Mouse (Mus musculus): ENCODE results near the gene Adgrf3.

DNA sequence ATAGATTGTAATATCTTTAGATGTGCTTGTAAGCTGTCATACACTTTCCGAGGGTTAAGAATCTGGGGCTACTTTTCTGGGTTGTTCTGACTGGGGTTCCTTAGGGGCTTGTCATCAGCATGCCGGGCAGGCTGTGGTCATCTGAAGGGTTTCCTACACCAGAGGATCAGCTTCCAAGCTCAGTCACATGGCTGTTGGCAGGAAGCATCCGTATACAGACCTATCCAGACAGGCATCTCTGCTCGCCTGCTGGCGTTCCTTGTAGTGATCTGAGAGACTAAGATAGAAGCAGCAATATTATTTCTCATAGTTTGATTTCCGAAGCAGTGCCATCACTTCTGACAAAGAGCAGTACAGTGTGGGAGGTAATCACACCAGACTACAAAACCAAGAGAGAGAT lies 45.9 kb downstream of the Adgrf3 start:
- TF ChIP-seq POLR2A (IDR thresholded peaks at IDR 0.05; ENCODE audit: borderline replicate concordance, low read depth, low read length) (no peak), CTCF (IDR thresholded peaks at IDR 0.05; ENCODE audit: low read depth, low read length) (no peak)

Measured in bone marrow macrophage, adult 2 months (primary cell).